ENCODE assay signal across 16 mouse cellular contexts in the genomic region with DNA sequence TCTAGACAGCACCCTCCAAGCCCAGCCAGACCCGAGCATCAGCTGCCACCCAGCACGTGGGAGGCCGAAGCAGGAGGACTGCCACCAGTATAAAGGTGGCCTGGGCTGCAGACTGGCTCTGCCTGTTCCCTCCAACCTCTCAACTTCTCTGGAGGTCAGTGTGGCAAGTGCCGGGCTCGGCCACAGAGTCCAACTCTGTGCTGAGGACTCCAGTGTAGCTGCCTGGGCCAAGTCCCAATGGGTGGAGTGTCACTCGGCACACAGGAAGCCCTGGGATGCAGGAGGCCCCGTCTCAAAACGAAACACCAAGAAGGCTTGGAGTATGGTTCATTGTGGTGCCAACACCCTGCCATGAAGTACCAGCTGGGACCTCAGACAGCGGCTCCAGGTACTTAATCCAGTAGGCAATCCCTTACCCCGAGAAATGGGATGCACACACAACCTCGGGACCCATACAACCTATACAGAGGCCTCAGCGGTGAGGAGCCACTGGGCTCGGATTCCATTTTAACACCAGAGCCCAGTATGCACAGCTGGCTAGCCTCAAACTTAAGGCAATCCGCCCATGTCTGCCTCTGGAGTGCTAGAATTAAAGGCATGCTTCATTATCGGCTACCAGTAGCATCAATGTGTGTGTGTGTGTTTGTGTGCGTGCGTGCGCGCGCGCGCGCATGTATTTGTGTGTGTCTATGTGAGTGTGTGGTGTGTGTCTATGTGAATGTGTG. TPM values are rescaled to one million over a fixed set of nuclear protein-coding genes. Genes with fewer than 3 reads are reported as not detected.
DNase-seq lines count a peak whose midpoint lies in the region; ATAC-seq lines count a peak whose summit lies in the region.
"Had no signal": no experiment of that assay in that cellular context is flagged by ENCODE, and none has a peak within 500 bp of the region (broad histone marks: within the 10 kb centered on the region; RNA-seq: fewer than 3 reads in every experiment).

No protein-coding gene starts in this region.

- no peak overlapping the region for H3K27ac ChIP-seq in forebrain, embryonic 13.5 days
- no peak overlapping the region for H3K27ac ChIP-seq in forebrain, embryonic 14.5 days (ENCODE audit: low read depth, low read length)
- no peak overlapping the region for H3K27ac ChIP-seq in limb, embryonic 11.5 days (replicated peaks; ENCODE audit: low read depth, low read length)
- no peak overlapping the region for H3K27ac ChIP-seq in limb, embryonic 10.5 days
- no peak overlapping the region for H3K27ac ChIP-seq in ES-E14 (ENCODE audit: insufficient read depth, low read depth, low read length, poor library complexity, severe bottlenecking)
- H3K27ac ChIP-seq in embryonic facial prominence, embryonic 13.5 days = no peak overlapping the region
- H3K27ac ChIP-seq: forebrain, embryonic 15.5 days; hindbrain, embryonic 10.5 days had no signal

- peaks cover 35% of the 10 kb centered on the region for H3K4me1 ChIP-seq in forebrain, embryonic 13.5 days
- H3K4me1 ChIP-seq in forebrain, embryonic 14.5 days (ENCODE audit: control insufficient read depth, insufficient read depth, low read length) = peaks cover 14% of the 10 kb centered on the region
- peaks cover 10% of the 10 kb centered on the region for H3K4me1 ChIP-seq in limb, embryonic 11.5 days (ENCODE audit: control insufficient read depth, insufficient read depth, low read length)
- H3K4me1 ChIP-seq in limb, embryonic 10.5 days = peaks cover 28% of the 10 kb centered on the region
- H3K4me1 ChIP-seq in ES-E14 (ENCODE audit: control insufficient read depth in 2 of 2, insufficient read depth in 2 of 2, low read length in 2 of 2, poor library complexity in 1 of 2) = peaks cover 0 to 8% of the 10 kb centered on the region in 2 experiments; a peak in 1 of 4 replicates
- H3K4me1 ChIP-seq in embryonic facial prominence, embryonic 13.5 days = peaks cover 35% of the 10 kb centered on the region

- peak overlapping the region; percentile 30; the same call in 1 of the 2 replicates for H3K9ac ChIP-seq in forebrain, embryonic 13.5 days
- H3K9ac ChIP-seq in forebrain, embryonic 14.5 days (ENCODE audit: low read length) = no peak overlapping the region
- no peak overlapping the region for H3K9ac ChIP-seq in limb, embryonic 11.5 days (ENCODE audit: low read length)
- H3K9ac ChIP-seq in ES-E14 (ENCODE audit: insufficient read depth, low read depth, low read length, poor library complexity, severe bottlenecking) = 0 out of 2 replicates have a peak overlapping the region, but pooled peaks have one; percentile 17
- peak overlapping the region; percentile 58 for H3K9ac ChIP-seq in embryonic facial prominence, embryonic 13.5 days
- H3K9ac ChIP-seq: forebrain, embryonic 15.5 days had no signal

- peaks cover 13% of the 10 kb centered on the region for H3K36me3 ChIP-seq in forebrain, embryonic 13.5 days (ENCODE audit: poor library complexity, severe bottlenecking)
- H3K36me3 ChIP-seq in forebrain, embryonic 14.5 days (ENCODE audit: control insufficient read depth, insufficient read depth, low read length) = peaks cover 12% of the 10 kb centered on the region; the same call in 1 of the 2 replicates
- peaks cover 4% of the 10 kb centered on the region; the same call in 1 of the 2 replicates for H3K36me3 ChIP-seq in limb, embryonic 11.5 days (ENCODE audit: control insufficient read depth, insufficient read depth, low read length)
- peaks cover 55% of the 10 kb centered on the region for H3K36me3 ChIP-seq in limb, embryonic 10.5 days
- peaks cover 5% of the 10 kb centered on the region; the same call in 1 of the 2 replicates for H3K36me3 ChIP-seq in ES-E14 (ENCODE audit: control insufficient read depth, insufficient read depth, low read length, poor library complexity, severe bottlenecking)
- peaks cover 23% of the 10 kb centered on the region for H3K36me3 ChIP-seq in embryonic facial prominence, embryonic 13.5 days
- H3K36me3 ChIP-seq: forebrain, embryonic 15.5 days had no signal

- no peak for DNase-seq in forebrain, embryonic 14.5 days (ENCODE audit: low spot score)
- DNase-seq in limb, embryonic 11.5 days (ENCODE audit: low spot score) = no peak
- DNase-seq in limb, embryonic 10.5 days (ENCODE audit: low spot score) = no peak
- no peak for DNase-seq in ES-E14 (ENCODE audit: low read depth, low spot score)
- no peak for DNase-seq in urinary bladder, postnatal 10 days (ENCODE audit: low spot score)
- no peak for DNase-seq in lung, adult 18-20 months
- DNase-seq: gastrocnemius, postnatal 36 days; layer of hippocampus, adult 9-11 months; left cerebral cortex, postnatal 4 days; lung, postnatal 14 days; retina, postnatal 1 day; thymus, postnatal 36 days had no signal

- 93% methylated on average over 23 of the region's 23 CpGs for WGBS in forebrain, embryonic 13.5 days
- 94% methylated on average over 23 of the region's 23 CpGs for WGBS in forebrain, embryonic 14.5 days
- 94% methylated on average over 23 of the region's 23 CpGs for WGBS in limb, embryonic 11.5 days
- 95% methylated on average over 23 of the region's 23 CpGs for WGBS in limb, embryonic 10.5 days
- WGBS in embryonic facial prominence, embryonic 13.5 days = 92% methylated on average over 23 of the region's 23 CpGs

- H3K4me2 ChIP-seq in forebrain, embryonic 13.5 days = no peak overlapping the region
- H3K4me2 ChIP-seq in forebrain, embryonic 14.5 days (ENCODE audit: low read length) = no peak overlapping the region
- H3K4me2 ChIP-seq in limb, embryonic 11.5 days (ENCODE audit: low read depth, severe bottlenecking) = 0 out of 2 replicates have a peak overlapping the region, but pooled peaks have one; percentile 4
- H3K4me2 ChIP-seq in embryonic facial prominence, embryonic 13.5 days = peak overlapping the region; percentile 5; the same call in 1 of the 2 replicates

- H3K27me3 ChIP-seq in forebrain, embryonic 13.5 days = no peaks in the 10 kb centered on the region
- H3K27me3 ChIP-seq in forebrain, embryonic 14.5 days (replicated peaks; ENCODE audit: control insufficient read depth, insufficient read depth, low read length) = no peaks in the 10 kb centered on the region
- no peaks in the 10 kb centered on the region for H3K27me3 ChIP-seq in limb, embryonic 11.5 days (ENCODE audit: control insufficient read depth, insufficient read depth, low read length)
- no peaks in the 10 kb centered on the region for H3K27me3 ChIP-seq in limb, embryonic 10.5 days (ENCODE audit: low read depth, poor library complexity, severe bottlenecking)
- H3K27me3 ChIP-seq in embryonic facial prominence, embryonic 13.5 days = no peaks in the 10 kb centered on the region
- H3K27me3 ChIP-seq: forebrain, embryonic 15.5 days had no signal

- H3K4me3 ChIP-seq in forebrain, embryonic 13.5 days = 0 out of 2 replicates have a peak overlapping the region, but pooled peaks have one; percentile 2
- no peak overlapping the region for H3K4me3 ChIP-seq in forebrain, embryonic 14.5 days (ENCODE audit: low read depth, low read length)
- no peak overlapping the region for H3K4me3 ChIP-seq in limb, embryonic 11.5 days (ENCODE audit: low read depth, low read length)
- no peak overlapping the region for H3K4me3 ChIP-seq in limb, embryonic 10.5 days
- no peak overlapping the region for H3K4me3 ChIP-seq in ES-E14 (ENCODE audit: insufficient read depth in 1 of 2, low read depth in 1 of 2, low read length in 2 of 2, poor library complexity in 1 of 2, severe bottlenecking in 1 of 2)
- H3K4me3 ChIP-seq in embryonic facial prominence, embryonic 13.5 days = no peak overlapping the region
- H3K4me3 ChIP-seq: forebrain, embryonic 15.5 days had no signal

- in situ Hi-C loops in ES-E14 (cut with MboI; ENCODE audit: low sequenced_read_pairs in 2 of 2, unreplicated experiment in 2 of 2) = no loop called here

- no peak for ATAC-seq in forebrain, embryonic 13.5 days
- ATAC-seq in forebrain, embryonic 14.5 days = no peak
- ATAC-seq in limb, embryonic 11.5 days (ENCODE audit: insufficient number of reproducible peaks, low FRiP score, low TSS enrichment, low read depth) = no peak
- ATAC-seq in embryonic facial prominence, embryonic 13.5 days (ENCODE audit: insufficient number of reproducible peaks, insufficient read depth, low FRiP score, low TSS enrichment, low read depth) = no peak
- ATAC-seq: forebrain, embryonic 15.5 days had no signal

- no peaks in the 10 kb centered on the region for H3K9me3 ChIP-seq in forebrain, embryonic 13.5 days (replicated peaks)
- H3K9me3 ChIP-seq in forebrain, embryonic 14.5 days (replicated peaks; ENCODE audit: control insufficient read depth, low read length) = no peaks in the 10 kb centered on the region
- no peaks in the 10 kb centered on the region for H3K9me3 ChIP-seq in limb, embryonic 11.5 days (ENCODE audit: control insufficient read depth, low read length)
- no peaks in the 10 kb centered on the region for H3K9me3 ChIP-seq in limb, embryonic 10.5 days (replicated peaks)
- no peaks in the 10 kb centered on the region for H3K9me3 ChIP-seq in ES-E14 (ENCODE audit: control insufficient read depth, insufficient read depth, low read depth, low read length)
- no peaks in the 10 kb centered on the region for H3K9me3 ChIP-seq in embryonic facial prominence, embryonic 13.5 days
- H3K9me3 ChIP-seq: forebrain, embryonic 15.5 days; hindbrain, embryonic 10.5 days had no signal

RNA-seq across cellular contexts. Expression of a gene that starts 2.4 kb away (rescaled TPM):
- polyA plus RNA-seq in forebrain, embryonic 13.5 days (2015; fragmentation: Nextera tagmentation; extraction: Ambion mirVana) = 273 and 305 TPM in 2 replicates
- polyA plus RNA-seq in forebrain, embryonic 14.5 days (2014; fragmentation: Nextera tagmentation; extraction: Ambion mirVana) = 304 and 312 TPM in 2 replicates
- polyA plus RNA-seq in limb, embryonic 11.5 days (2014; fragmentation: Nextera tagmentation; extraction: Ambion mirVana) = 219 and 221 TPM in 2 replicates
- 284 and 291 TPM in 2 replicates for polyA plus RNA-seq in limb, embryonic 10.5 days (2016; fragmentation: Nextera tagmentation; extraction: Ambion mirVana)
- 113 and 116 TPM in 2 replicates for total RNA-seq in ES-E14 (2012; rRNA removed)
- polyA plus RNA-seq in embryonic facial prominence, embryonic 13.5 days (2015; fragmentation: Nextera tagmentation; extraction: Ambion mirVana) = 218 and 222 TPM in 2 replicates

RNA-seq across cellular contexts. Expression of a gene that starts 12.3 kb away (rescaled TPM):
- 55.8 and 60.5 TPM in 2 replicates for polyA plus RNA-seq in forebrain, embryonic 13.5 days (2015; fragmentation: Nextera tagmentation; extraction: Ambion mirVana)
- 38.9 and 45.6 TPM in 2 replicates for polyA plus RNA-seq in forebrain, embryonic 14.5 days (2014; fragmentation: Nextera tagmentation; extraction: Ambion mirVana)
- polyA plus RNA-seq in limb, embryonic 11.5 days (2014; fragmentation: Nextera tagmentation; extraction: Ambion mirVana) = 64.0 and 73.5 TPM in 2 replicates
- polyA plus RNA-seq in limb, embryonic 10.5 days (2016; fragmentation: Nextera tagmentation; extraction: Ambion mirVana) = 113 and 128 TPM in 2 replicates
- total RNA-seq in ES-E14 (2012; rRNA removed) = 155 and 174 TPM in 2 replicates
- 58.2 and 60.9 TPM in 2 replicates for polyA plus RNA-seq in embryonic facial prominence, embryonic 13.5 days (2015; fragmentation: Nextera tagmentation; extraction: Ambion mirVana)

RNA-seq across cellular contexts. Expression of a gene that starts 20.3 kb away (rescaled TPM):
- polyA plus RNA-seq in forebrain, embryonic 13.5 days (2015; fragmentation: Nextera tagmentation; extraction: Ambion mirVana) = 33.4 and 37.8 TPM in 2 replicates
- 20.7 and 26.9 TPM in 2 replicates for polyA plus RNA-seq in forebrain, embryonic 14.5 days (2014; fragmentation: Nextera tagmentation; extraction: Ambion mirVana)
- polyA plus RNA-seq in limb, embryonic 11.5 days (2014; fragmentation: Nextera tagmentation; extraction: Ambion mirVana) = 7.8 and 7.9 TPM in 2 replicates
- 10.9 and 14.7 TPM in 2 replicates for polyA plus RNA-seq in limb, embryonic 10.5 days (2016; fragmentation: Nextera tagmentation; extraction: Ambion mirVana)
- total RNA-seq in ES-E14 (2012; rRNA removed) = 12.6 and 13.1 TPM in 2 replicates
- 22.6 and 22.7 TPM in 2 replicates for polyA plus RNA-seq in embryonic facial prominence, embryonic 13.5 days (2015; fragmentation: Nextera tagmentation; extraction: Ambion mirVana)

RNA-seq across cellular contexts. Expression of a gene that starts 32.1 kb away (rescaled TPM):
- polyA plus RNA-seq in forebrain, embryonic 13.5 days (2015; fragmentation: Nextera tagmentation; extraction: Ambion mirVana) = 13.4 and 15.0 TPM in 2 replicates
- 19.0 and 21.0 TPM in 2 replicates for polyA plus RNA-seq in forebrain, embryonic 14.5 days (2014; fragmentation: Nextera tagmentation; extraction: Ambion mirVana)
- polyA plus RNA-seq in limb, embryonic 11.5 days (2014; fragmentation: Nextera tagmentation; extraction: Ambion mirVana) = 0.07 and 0.16 TPM in 2 replicates
- 0.11 and 0.18 TPM in 2 replicates for polyA plus RNA-seq in limb, embryonic 10.5 days (2016; fragmentation: Nextera tagmentation; extraction: Ambion mirVana)
- total RNA-seq in ES-E14 (2012; rRNA removed) = 1.1 and 1.3 TPM in 2 replicates
- 0.80 and 1.0 TPM in 2 replicates for polyA plus RNA-seq in embryonic facial prominence, embryonic 13.5 days (2015; fragmentation: Nextera tagmentation; extraction: Ambion mirVana)

RNA-seq across cellular contexts. Expression of a gene that starts 41.1 kb away (rescaled TPM):
- polyA plus RNA-seq in forebrain, embryonic 13.5 days (2015; fragmentation: Nextera tagmentation; extraction: Ambion mirVana) = 0.30 and 0.42 TPM in 2 replicates
- 0.14 and 0.25 TPM in 2 replicates for polyA plus RNA-seq in forebrain, embryonic 14.5 days (2014; fragmentation: Nextera tagmentation; extraction: Ambion mirVana)
- 0.27 and 0.28 TPM in 2 replicates for polyA plus RNA-seq in limb, embryonic 11.5 days (2014; fragmentation: Nextera tagmentation; extraction: Ambion mirVana)
- 0.58 and 0.66 TPM in 2 replicates for polyA plus RNA-seq in limb, embryonic 10.5 days (2016; fragmentation: Nextera tagmentation; extraction: Ambion mirVana)
- total RNA-seq in ES-E14 (2012; rRNA removed) = 0.94 and 2.2 TPM in 2 replicates
- polyA plus RNA-seq in embryonic facial prominence, embryonic 13.5 days (2015; fragmentation: Nextera tagmentation; extraction: Ambion mirVana) = 0.53 and 1.5 TPM in 2 replicates

Comparison
In these comparisons a context has a peak if more than half of its experiments do, and no peak if none do; other contexts are left out.
1. H3K9ac ChIP-seq: peak in forebrain, embryonic 13.5 days (single experiment), ES-E14 (single experiment) and embryonic facial prominence, embryonic 13.5 days (single experiment); none in forebrain, embryonic 14.5 days (single experiment) and limb, embryonic 11.5 days (single experiment).
2. H3K4me2 ChIP-seq: peak in limb, embryonic 11.5 days (single experiment) and embryonic facial prominence, embryonic 13.5 days (single experiment); none in forebrain, embryonic 13.5 days (single experiment) and forebrain, embryonic 14.5 days (single experiment).